Mouse (Mus musculus) liver, embryonic 14.5 days (tissue): ENCODE measurements around the gene Chmp2b. TPM values are rescaled to one million over a fixed set of nuclear protein-coding genes. Genes with fewer than 3 reads are reported as not detected.
A peak's percentile ranks its signal among the peaks of the same experiment; 100 is the strongest.

Experiments
- ATAC-seq: fragments of 200-750 bp; cut with Nextera tagmentation; 2 replicates; pipeline ENCODE4 v1.8.0; 2017; ENCODE audit warnings: moderate number of reproducible peaks, mild to moderate bottlenecking, moderate library complexity; ENCODE audit not compliant: insufficient read depth
- DNase-seq, 3 experiments: peaks; one replicate each; pipeline ENCODE4 v3.0.0-alpha.2; 2012 to 2013; ENCODE audit warnings: low read depth in 3 of 3, low spot score in 3 of 3
- H3K27ac ChIP-seq: fragments of 300-500 bp; sonication (generic); 2 replicates; pipeline ENCODE4 v1.5.1; 2014; ENCODE audit warnings: moderate library complexity, mild to moderate bottlenecking, control low read depth, inconsistent platforms
- H3K27me3 ChIP-seq: fragments of 300-500 bp; sonication (generic); 2 replicates; pipeline ENCODE4 v1.6.1; 2014; ENCODE audit warnings: mild to moderate bottlenecking, low read length, moderate library complexity; ENCODE audit not compliant: control insufficient read depth, insufficient read depth
- H3K36me3 ChIP-seq: fragments of 300-500 bp; sonication (generic); replicated peaks from 2 replicates; pipeline ENCODE4 v1.6.1; 2014; ENCODE audit warnings: low read depth; ENCODE audit not compliant: control insufficient read depth, insufficient read depth
- H3K4me1 ChIP-seq, 2 experiments: fragments of 200-500 bp in 1 of 2; fragments of 300-500 bp in 1 of 2; sonication (generic) in 1 of 2; replicated peaks; 2 replicates each; pipeline ENCODE4 v1.6.1; 2012 to 2014; ENCODE audit warnings: antibody characterized with exemption in 1 of 2, inconsistent platforms in 1 of 2, low read length in 1 of 2; ENCODE audit not compliant: control insufficient read depth in 2 of 2, insufficient read depth in 2 of 2
- H3K4me2 ChIP-seq: fragments of 300-500 bp; sonication (generic); 2 replicates; pipeline ENCODE4 v1.6.1; 2014; ENCODE audit warnings: low read depth, mild to moderate bottlenecking, control low read depth, moderate library complexity
- H3K4me3 ChIP-seq, 2 experiments: fragments of 200-500 bp in 1 of 2; fragments of 300-500 bp in 1 of 2; sonication (generic) in 1 of 2; 2 replicates each; pipeline ENCODE4 v1.5.1; 2012 to 2014; ENCODE audit warnings: low read depth in 2 of 2, low read length in 2 of 2, mild to moderate bottlenecking in 2 of 2, control low read depth in 1 of 2, inconsistent platforms in 1 of 2, moderate library complexity in 1 of 2; ENCODE audit not compliant: insufficient read depth in 1 of 2
- H3K9ac ChIP-seq: fragments of 300-500 bp; sonication (generic); replicated peaks from 2 replicates; pipeline ENCODE4 v1.6.1; 2014; ENCODE audit warnings: mild to moderate bottlenecking, control low read depth, moderate library complexity
- H3K9me3 ChIP-seq: fragments of 300-500 bp; sonication (generic); 2 replicates; pipeline ENCODE4 v1.6.1; 2016; ENCODE audit warnings: low read length, mixed read lengths; ENCODE audit not compliant: control insufficient read depth
- CTCF ChIP-seq: IDR thresholded peaks from 2 replicates; pipeline ENCODE4 v1.5.1; 2016; ENCODE audit warnings: antibody characterized with exemption, low read depth, control low read depth
- EP300 ChIP-seq: IDR thresholded peaks from 2 replicates; pipeline ENCODE4 v1.6.1; 2016; ENCODE audit warnings: antibody characterized with exemption, low read depth
- WGBS: fragments of 180-500 bp; shearing (Covaris S2); extraction: QIAGEN DNeasy Blood & Tissue Kit; methylation state at CpG from one replicate; pipeline ENCODE4 v1.1.7; 2014; ENCODE audit not compliant: insufficient replicate concordance; 5-methylcytosine and 5-hydroxymethylcytosine counted together
- polyA plus RNA-seq, 2 experiments: library from polyadenylated mRNA; depleted of rRNA in 1 of 2; stranded (reverse) in 1 of 2; unstranded in 1 of 2; fragments of >200 nt; fragmentation: Nextera tagmentation in 1 of 2; extraction: Ambion mirVana in 1 of 2; gene quantifications; 2 replicates each; pipeline versions ENCODE4 v1.2.1 to v1.2.3; 2012 to 2014

Gene Chmp2b
- polyA plus RNA-seq, 2 experiments = 6.4 to 13.6 TPM

DNA sequence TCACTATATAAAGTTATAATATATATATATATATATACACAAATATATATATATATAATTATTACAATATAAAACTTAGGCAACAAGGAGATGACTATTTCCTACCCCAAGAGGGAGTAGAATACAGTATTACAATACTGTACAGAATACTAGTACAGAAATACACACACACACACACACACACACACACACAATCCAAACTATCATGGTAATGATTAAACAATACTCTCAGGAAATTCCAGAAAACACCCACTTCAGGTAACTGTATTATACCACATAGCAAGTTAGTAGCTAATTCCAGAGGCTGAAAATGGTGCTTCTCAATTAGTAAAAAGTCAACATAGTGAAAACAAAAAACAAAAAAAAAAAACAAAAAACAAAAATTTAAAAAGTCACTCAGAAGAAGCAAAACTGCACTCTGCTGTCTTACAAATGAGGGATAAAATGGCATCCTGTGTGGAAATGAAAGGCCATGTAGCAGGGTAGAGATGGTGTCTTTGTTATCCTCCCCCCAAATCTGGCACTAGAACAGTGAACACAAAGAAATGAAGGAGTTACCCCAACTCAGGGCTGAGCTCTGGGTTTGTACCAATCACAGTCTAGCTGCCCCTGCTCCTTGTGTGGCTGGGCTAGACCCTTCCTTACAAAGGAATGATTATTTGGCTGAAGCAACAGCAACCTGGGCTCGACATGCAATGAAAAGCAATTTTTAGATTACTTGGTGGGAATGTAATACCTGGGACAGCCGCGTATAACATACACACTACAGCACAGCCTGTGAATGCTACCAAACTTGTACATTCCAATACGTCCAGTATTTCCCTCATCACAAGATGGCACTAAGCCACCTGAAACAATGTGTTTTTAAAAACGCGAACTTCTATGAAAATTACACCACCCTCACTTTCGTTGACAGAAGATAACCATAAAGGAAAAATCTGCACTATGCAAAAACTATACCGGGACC lies 1.2 kb downstream of the Chmp2b start:
- no peak for ATAC-seq
- H3K4me3 ChIP-seq = peak overlapping the region; percentile 73 to 75
- WGBS = 7% methylated on average over 8 of the region's 8 CpGs

DNA sequence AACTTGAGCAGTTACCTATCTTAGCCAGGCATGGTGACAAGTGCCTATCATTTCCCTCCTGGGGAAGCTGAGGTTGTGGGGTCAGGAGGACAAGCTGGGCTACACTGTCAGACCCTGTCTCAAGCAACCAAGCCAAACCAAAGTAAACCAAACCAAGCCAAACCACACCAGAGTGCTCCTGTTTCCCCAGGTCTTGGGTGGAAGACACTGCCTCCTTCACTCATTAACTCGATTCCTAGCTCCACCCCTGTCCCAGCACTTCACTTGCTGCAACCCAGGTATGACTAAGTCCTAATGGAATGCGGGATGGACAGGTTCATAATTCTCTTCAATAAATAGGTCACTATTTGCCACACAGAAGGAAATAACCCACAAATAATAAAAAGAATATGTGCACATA lies 2.9 kb downstream of the Chmp2b start:
- Histone ChIP-seq H3K4me2 (no peak overlapping the region), H3K27me3 (no peaks in the 10 kb centered on the region), H3K9ac (no peak overlapping the region), H3K36me3 (no peaks in the 10 kb centered on the region), H3K4me1 (peaks cover 5% of the 10 kb centered on the region in 2 experiments; a peak in 3 of 4 replicates), H3K27ac (no peak overlapping the region), H3K9me3 (no peaks in the 10 kb centered on the region), H3K4me3 (no peak overlapping the region)
- DNase-seq (no peak), ATAC-seq (no peak)
- WGBS = 72% methylated on average over 2 of the region's 2 CpGs
- no peak for TF ChIP-seq EP300

More for the DNA sequence above, 1.2 kb downstream of the Chmp2b start:
- Histone ChIP-seq H3K9me3 (no peaks in the 10 kb centered on the region), H3K4me1 (peaks cover 5% of the 10 kb centered on the region in 2 experiments; a peak in 3 of 4 replicates), H3K27ac (no peak overlapping the region), H3K4me2 (peak overlapping the region; percentile 82), H3K27me3 (no peaks in the 10 kb centered on the region), H3K36me3 (no peaks in the 10 kb centered on the region), H3K9ac (peak overlapping the region; percentile 64)
- TF ChIP-seq CTCF = no peak
- TF ChIP-seq EP300 = no peak
- DNase-seq = peak in 1 of 3 experiments; percentile 7

DNA sequence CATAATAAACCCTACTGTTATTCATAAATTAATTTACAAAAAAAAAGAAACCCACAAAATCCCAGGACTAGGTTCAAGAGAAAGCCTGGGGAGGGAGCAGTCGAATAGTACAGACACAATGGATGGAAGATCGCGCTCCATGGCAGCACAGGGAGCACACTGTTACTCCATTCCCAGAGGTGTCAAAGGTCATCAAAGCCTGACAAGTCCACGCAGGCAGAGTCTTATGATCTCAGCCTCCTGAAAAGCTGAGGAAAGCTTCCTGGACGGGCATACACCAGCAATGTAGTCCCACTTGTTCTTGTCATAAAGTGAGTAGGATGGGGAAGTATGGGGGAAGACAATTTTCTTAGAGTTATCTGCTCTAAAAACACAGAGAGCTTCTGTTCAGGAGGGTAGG lies 5.2 kb downstream of the Chmp2b start:
- no peaks in the 10 kb centered on the region for H3K36me3 ChIP-seq
- 67% methylated on average over 5 of the region's 5 CpGs for WGBS

DNA sequence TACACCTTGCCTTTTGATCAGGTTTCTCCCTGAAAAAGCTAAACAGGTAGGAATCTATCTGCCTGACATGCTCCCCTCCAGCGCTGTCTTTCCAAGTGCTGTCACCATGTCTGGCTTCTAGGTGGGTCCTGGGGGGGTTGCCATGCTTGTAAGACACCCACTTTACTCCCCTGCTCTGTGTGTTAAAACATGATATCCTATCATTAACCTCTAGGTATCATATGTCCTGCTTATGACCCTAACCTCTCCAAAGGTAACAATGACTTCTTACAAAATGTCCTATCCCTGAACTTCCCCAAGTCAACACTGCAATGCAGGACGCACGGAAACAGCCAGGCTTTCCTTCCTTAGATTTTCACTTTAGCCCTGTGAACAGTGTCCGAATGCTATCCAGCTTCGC lies 8.3 kb downstream of the Chmp2b start:
- no peak for DNase-seq

More for the DNA sequence above, 5.2 kb downstream of the Chmp2b start:
- no peaks in the 10 kb centered on the region for H3K27me3 ChIP-seq
- TF ChIP-seq CTCF = no peak
- TF ChIP-seq EP300 = no peak
- H3K9ac ChIP-seq = no peak overlapping the region
- DNase-seq (no peak), ATAC-seq (no peak)
- H3K27ac ChIP-seq = no peak overlapping the region
- H3K4me2 ChIP-seq = no peak overlapping the region
- H3K9me3 ChIP-seq = no peaks in the 10 kb centered on the region
- no peak overlapping the region for H3K4me3 ChIP-seq
- H3K4me1 ChIP-seq = peaks cover 5% of the 10 kb centered on the region in 2 experiments; a peak in 3 of 4 replicates

DNA sequence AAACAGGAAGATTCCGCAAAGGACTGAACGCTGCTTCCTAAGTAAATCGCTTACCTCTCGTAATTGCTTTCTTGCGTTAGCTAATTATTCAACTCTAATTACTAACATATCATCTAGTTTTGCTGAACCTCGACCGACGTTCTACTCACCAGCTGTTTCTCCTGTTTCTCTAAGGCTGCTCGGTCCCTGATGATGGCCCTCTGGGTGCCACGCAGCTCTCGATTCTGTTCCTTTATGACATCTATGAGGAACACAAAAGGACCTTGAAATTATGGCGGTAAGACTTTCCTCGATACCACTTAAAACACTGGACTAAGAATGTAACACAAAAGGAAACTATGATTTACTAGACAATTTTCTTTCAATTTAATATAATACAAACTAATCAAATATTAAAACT lies 11.7 kb downstream of the Chmp2b start:
- H3K4me1 ChIP-seq = no peaks in the 10 kb centered on the region
- WGBS = 83% methylated on average over 13 of the region's 13 CpGs
- no peaks in the 10 kb centered on the region for H3K36me3 ChIP-seq
- H3K4me2 ChIP-seq = no peak overlapping the region
- no peak overlapping the region for H3K27ac ChIP-seq
- no peak overlapping the region for H3K4me3 ChIP-seq
- DNase-seq = no peak
- H3K27me3 ChIP-seq = no peaks in the 10 kb centered on the region
- TF ChIP-seq EP300 (no peak), CTCF (no peak)
- no peak overlapping the region for H3K9ac ChIP-seq
- ATAC-seq = no peak
- no peaks in the 10 kb centered on the region for H3K9me3 ChIP-seq

More for the DNA sequence above, 8.3 kb downstream of the Chmp2b start:
- 59% methylated on average over 5 of the region's 5 CpGs for WGBS
- H3K4me3 ChIP-seq = no peak overlapping the region
- no peaks in the 10 kb centered on the region for H3K9me3 ChIP-seq
- H3K36me3 ChIP-seq = no peaks in the 10 kb centered on the region
- no peaks in the 10 kb centered on the region for H3K4me1 ChIP-seq
- no peak overlapping the region for H3K27ac ChIP-seq
- no peak overlapping the region for H3K9ac ChIP-seq
- no peaks in the 10 kb centered on the region for H3K27me3 ChIP-seq
- no peak for ATAC-seq
- TF ChIP-seq EP300 (no peak), CTCF (no peak)
- H3K4me2 ChIP-seq = no peak overlapping the region
